Mouse (Mus musculus): ENCODE results near the gene Dlx5.

Dlx5 gene

GRCm38 (mm10) chr6:6875676-6876075 lies 6.2 kb downstream of the Dlx5 start:
- DNase-seq, result no peak

- no peak for DNase-seq
Observed at GRCm38 (mm10) chr6:6875136-6875535, 6.7 kb downstream of the Dlx5 start.

GRCm38 (mm10) chr6:6874073-6874771 lies 7.7 kb downstream of the Dlx5 start:
- no peak for DNase-seq

- no peak for DNase-seq
Observed at GRCm38 (mm10) chr6:6873476-6874072, 8.3 kb downstream of the Dlx5 start.

- DNase-seq, result no peak
Observed at GRCm38 (mm10) chr6:6872873-6873272, 9.0 kb downstream of the Dlx5 start.

- DNase-seq, result no peak
Observed at GRCm38 (mm10) chr6:6871692-6872091, 10.2 kb downstream of the Dlx5 start.

GRCm38 (mm10) chr6:6870876-6871420 lies 10.9 kb downstream of the Dlx5 start:
- no peak for DNase-seq

GRCm38 (mm10) chr6:6869961-6870800 lies 11.7 kb downstream of the Dlx5 start:
- no peak for DNase-seq

- DNase-seq, result no peak
Observed at GRCm38 (mm10) chr6:6869041-6869685, 12.7 kb downstream of the Dlx5 start.

- DNase-seq, result no peak
Observed at GRCm38 (mm10) chr6:6867031-6867430, 14.9 kb downstream of the Dlx5 start.

- DNase-seq, result no peak
Observed at GRCm38 (mm10) chr6:6864441-6865440, 17.1 kb downstream of the Dlx5 start.

- DNase-seq, result no peak
Observed at GRCm38 (mm10) chr6:6863955-6864354, 17.9 kb downstream of the Dlx5 start.

- DNase-seq, result no peak
Observed at GRCm38 (mm10) chr6:6863160-6863870, 18.6 kb downstream of the Dlx5 start, which contains the start of gene Dlx6. Dlx6 (plus strand) TSS chr6:6863334.

GRCm38 (mm10) chr6:6862611-6863010 lies 19.3 kb downstream of the Dlx5 start:
- no peak for DNase-seq

- DNase-seq, result no peak
Observed at GRCm38 (mm10) chr6:6861798-6862428, 20.0 kb downstream of the Dlx5 start.

GRCm38 (mm10) chr6:6861086-6861797 lies 20.6 kb downstream of the Dlx5 start:
- no peak for DNase-seq

GRCm38 (mm10) chr6:6860411-6861085 lies 21.3 kb downstream of the Dlx5 start:
- no peak for DNase-seq

GRCm38 (mm10) chr6:6859950-6860410 lies 21.9 kb downstream of the Dlx5 start:
- no peak for DNase-seq
